21 mouse cellular contexts compared by ENCODE assay signal in the genomic region with DNA sequence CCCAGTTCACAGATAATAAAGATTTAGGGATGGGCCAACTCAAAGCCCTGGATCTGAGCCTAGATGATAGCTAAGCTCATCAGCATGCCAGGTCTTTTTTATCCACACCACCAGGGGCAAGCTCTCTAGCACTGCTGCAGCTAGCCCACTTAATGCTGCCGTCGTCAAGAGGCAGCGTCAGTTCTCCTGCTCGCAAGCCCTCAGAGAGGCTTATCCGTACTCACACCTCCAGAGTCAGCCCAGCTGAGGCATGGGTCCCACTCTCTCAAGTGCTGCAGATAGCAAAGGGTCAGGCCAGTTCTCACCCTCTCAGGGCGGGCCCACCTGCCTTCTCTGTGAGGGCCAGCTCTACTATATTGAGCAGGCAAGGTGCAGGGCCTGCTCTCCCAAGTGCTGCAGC. TPM values are rescaled to one million over a fixed set of nuclear protein-coding genes. Genes with fewer than 3 reads are reported as not detected.
A peak's percentile ranks its signal among the peaks of the same experiment; 100 is the strongest.
DNase-seq lines count a peak whose midpoint lies in the region; ATAC-seq and TF ChIP-seq lines count a peak whose summit lies in the region.
"Had no signal": no experiment of that assay in that cellular context is flagged by ENCODE, and none has a peak within 500 bp of the region (broad histone marks: within the 10 kb centered on the region; RNA-seq: fewer than 3 reads in every experiment).

No protein-coding gene starts in this region.

- TF ChIP-seq CTCF in layer of hippocampus, adult 2 months (conservative IDR thresholded peaks at IDR 0.05) = no peak
- TF ChIP-seq CTCF in liver, postnatal 0 days (IDR thresholded peaks at IDR 0.05; ENCODE audit: low read depth) = no peak

- peaks cover 24% of the 10 kb centered on the region; the same call in 1 of the 2 replicates for H3K36me3 ChIP-seq in heart, embryonic 10.5 days
- H3K36me3 ChIP-seq in liver, postnatal 0 days (replicated peaks; ENCODE audit: insufficient read depth, low read length) = peaks cover 9% of the 10 kb centered on the region; the same call in 1 of the 2 replicates
- peaks cover 17% of the 10 kb centered on the region for H3K36me3 ChIP-seq in neural tube, embryonic 15.5 days
- peaks cover 32% of the 10 kb centered on the region for H3K36me3 ChIP-seq in forebrain, embryonic 13.5 days (ENCODE audit: poor library complexity, severe bottlenecking)

- no peak overlapping the region for H3K27ac ChIP-seq in heart, embryonic 10.5 days
- H3K27ac ChIP-seq in layer of hippocampus, adult 2 months = peak overlapping the region; percentile 73
- no peak overlapping the region for H3K27ac ChIP-seq in liver, postnatal 0 days (ENCODE audit: low read depth)
- H3K27ac ChIP-seq in neural tube, embryonic 15.5 days (replicated peaks) = no peak overlapping the region
- no peak overlapping the region for H3K27ac ChIP-seq in forebrain, embryonic 13.5 days
- H3K27ac ChIP-seq: hindbrain, embryonic 12.5 days; limb, embryonic 10.5 days; macrophage; midbrain, embryonic 13.5 days had no signal

- H3K9ac ChIP-seq in liver, postnatal 0 days (replicated peaks) = no peak overlapping the region
- no peak overlapping the region for H3K9ac ChIP-seq in neural tube, embryonic 15.5 days (replicated peaks)
- H3K9ac ChIP-seq in forebrain, embryonic 13.5 days = no peak overlapping the region
- H3K9ac ChIP-seq: hindbrain, embryonic 12.5 days; intestine, embryonic 15.5 days; midbrain, embryonic 13.5 days; stomach, embryonic 15.5 days had no signal

- 0 out of 2 replicates have a peak, but pooled peaks have one; percentile 32 for ATAC-seq in erythroblast, adult 5-6 weeks (replicated peaks; ENCODE audit: low FRiP score, poor library complexity, severe bottlenecking)
- ATAC-seq in liver, postnatal 0 days = peak; percentile 65
- no peak for ATAC-seq in neural tube, embryonic 15.5 days (ENCODE audit: low FRiP score)
- no peak for ATAC-seq in forebrain, embryonic 13.5 days
- ATAC-seq: intestine, embryonic 15.5 days; midbrain, embryonic 13.5 days had no signal

- peaks cover 13% of the 10 kb centered on the region for H3K4me1 ChIP-seq in heart, embryonic 10.5 days
- H3K4me1 ChIP-seq in liver, postnatal 0 days (ENCODE audit: insufficient read depth) = no peaks in the 10 kb centered on the region
- peaks cover 5% of the 10 kb centered on the region; the same call in 1 of the 2 replicates for H3K4me1 ChIP-seq in neural tube, embryonic 15.5 days
- H3K4me1 ChIP-seq in forebrain, embryonic 13.5 days = peaks cover 6% of the 10 kb centered on the region; the same call in 1 of the 2 replicates
- H3K4me1 ChIP-seq: hindbrain, embryonic 12.5 days; limb, embryonic 10.5 days had no signal

- no peaks in the 10 kb centered on the region for H3K9me3 ChIP-seq in heart, embryonic 10.5 days
- no peaks in the 10 kb centered on the region for H3K9me3 ChIP-seq in liver, postnatal 0 days (ENCODE audit: low read length)
- H3K9me3 ChIP-seq in neural tube, embryonic 15.5 days (replicated peaks) = no peaks in the 10 kb centered on the region
- H3K9me3 ChIP-seq in forebrain, embryonic 13.5 days (replicated peaks) = no peaks in the 10 kb centered on the region
- H3K9me3 ChIP-seq: hindbrain, embryonic 12.5 days; intestine, embryonic 15.5 days; limb, embryonic 10.5 days; midbrain, embryonic 13.5 days; stomach, embryonic 15.5 days had no signal

- H3K4me2 ChIP-seq in liver, postnatal 0 days (ENCODE audit: low read depth, low read length) = no peak overlapping the region
- H3K4me2 ChIP-seq in neural tube, embryonic 15.5 days = no peak overlapping the region
- H3K4me2 ChIP-seq in forebrain, embryonic 13.5 days = no peak overlapping the region
- H3K4me2 ChIP-seq: hindbrain, embryonic 12.5 days; intestine, embryonic 15.5 days; midbrain, embryonic 13.5 days; stomach, embryonic 15.5 days had no signal

- H3K27me3 ChIP-seq in heart, embryonic 10.5 days (ENCODE audit: insufficient read depth, poor library complexity, severe bottlenecking) = no peaks in the 10 kb centered on the region
- no peaks in the 10 kb centered on the region for H3K27me3 ChIP-seq in liver, postnatal 0 days (ENCODE audit: insufficient read depth, low read length)
- no peaks in the 10 kb centered on the region for H3K27me3 ChIP-seq in neural tube, embryonic 15.5 days (replicated peaks)
- H3K27me3 ChIP-seq in forebrain, embryonic 13.5 days = no peaks in the 10 kb centered on the region
- H3K27me3 ChIP-seq: hindbrain, embryonic 12.5 days; intestine, embryonic 15.5 days; midbrain, embryonic 13.5 days; stomach, embryonic 15.5 days had no signal

- no peak for TF ChIP-seq EP300 in liver, postnatal 0 days (IDR thresholded peaks at IDR 0.05; ENCODE audit: low read depth)

- DNase-seq in heart, embryonic 10.5 days (ENCODE audit: low spot score) = peak; percentile 81
- DNase-seq in heart, adult 18-20 months = no peak
- no peak for DNase-seq in layer of hippocampus, adult 2 months (ENCODE audit: low spot score in 2 of 2)
- DNase-seq in layer of hippocampus, postnatal 25 days (ENCODE audit: extremely low spot score in 1 of 2, low spot score in 1 of 2) = no peak
- DNase-seq in liver, postnatal 0 days = no peak
- DNase-seq: adrenal gland, postnatal 14 days; B cell, adult 2 months; cerebellum, adult 9-10 months; gastrocnemius, postnatal 14 days; thymus, adult 2 months had no signal

- H3K4me3 ChIP-seq in heart, embryonic 10.5 days = no peak overlapping the region
- H3K4me3 ChIP-seq in layer of hippocampus, adult 2 months = no peak overlapping the region
- H3K4me3 ChIP-seq in liver, postnatal 0 days (ENCODE audit: low read depth, low read length) = no peak overlapping the region
- H3K4me3 ChIP-seq in neural tube, embryonic 15.5 days (replicated peaks) = no peak overlapping the region
- no peak overlapping the region for H3K4me3 ChIP-seq in forebrain, embryonic 13.5 days
- H3K4me3 ChIP-seq: hindbrain, embryonic 12.5 days; intestine, embryonic 15.5 days; limb, embryonic 10.5 days; midbrain, embryonic 13.5 days; stomach, embryonic 15.5 days had no signal

- 38% methylated on average over 6 of the region's 6 CpGs for WGBS in heart, embryonic 10.5 days
- WGBS in liver, postnatal 0 days (ENCODE audit: insufficient replicate concordance) = 64% methylated on average over 6 of the region's 6 CpGs
- 92% methylated on average over 6 of the region's 6 CpGs for WGBS in neural tube, embryonic 15.5 days
- 89% methylated on average over 6 of the region's 6 CpGs for WGBS in forebrain, embryonic 13.5 days

RNA-seq across cellular contexts. Expression of gene Evi2a, which starts 2.9 kb away (rescaled TPM):
- polyA plus RNA-seq in heart, embryonic 10.5 days (2016; fragmentation: Nextera tagmentation; extraction: Ambion mirVana) = 1.1 and 1.4 TPM in 2 replicates
- 1 to 10 TPM; 1.5 to 1.6 TPM for total RNA-seq in heart, adult 18-20 months (2021)
- 10 to 100 TPM; 17.3 to 21.2 TPM for total RNA-seq in layer of hippocampus, adult 2 months (2021)
- total RNA-seq in layer of hippocampus, postnatal 25 days (2021) = 10 to 100 TPM; 18.7 to 23.6 TPM
- total RNA-seq in erythroblast, adult 5-6 weeks (2015; ENCODE audit: low replicate concordance) = 25.9 and 29.2 TPM in 2 replicates
- total RNA-seq in erythroblast, adult 5-6 weeks (2017; ENCODE audit: low replicate concordance) = 17.4 and 19.7 TPM in 2 replicates
- 6.7 and 7.2 TPM in 2 replicates for polyA plus RNA-seq in liver, postnatal 0 days (2015; fragmentation: Nextera tagmentation; extraction: Ambion mirVana)
- 2.8 and 5.5 TPM in 2 replicates for polyA plus RNA-seq in neural tube, embryonic 15.5 days (2015; fragmentation: Nextera tagmentation; extraction: Ambion mirVana)
- 2.6 and 2.7 TPM in 2 replicates for polyA plus RNA-seq in forebrain, embryonic 13.5 days (2015; fragmentation: Nextera tagmentation; extraction: Ambion mirVana)

RNA-seq across cellular contexts. Expression of gene Evi2, which starts 2.9 kb away (rescaled TPM):
- 0.71 and 1.3 TPM in 2 replicates for polyA plus RNA-seq in heart, embryonic 10.5 days (2016; fragmentation: Nextera tagmentation; extraction: Ambion mirVana)
- not detected for total RNA-seq in heart, adult 18-20 months (2021)
- not detected for total RNA-seq in layer of hippocampus, adult 2 months (2021)
- total RNA-seq in layer of hippocampus, postnatal 25 days (2021) = under 1 TPM; 0.10 to 0.14 TPM
- 27.2 and 37.9 TPM in 2 replicates for total RNA-seq in erythroblast, adult 5-6 weeks (2015; ENCODE audit: low replicate concordance)
- total RNA-seq in erythroblast, adult 5-6 weeks (2017; ENCODE audit: low replicate concordance) = 2.9 and 4.3 TPM in 2 replicates
- 0.76 and 0.99 TPM in 2 replicates for polyA plus RNA-seq in liver, postnatal 0 days (2015; fragmentation: Nextera tagmentation; extraction: Ambion mirVana)
- polyA plus RNA-seq in neural tube, embryonic 15.5 days (2015; fragmentation: Nextera tagmentation; extraction: Ambion mirVana) = 0.58 and 0.83 TPM in 2 replicates
- 0.75 and 0.89 TPM in 2 replicates for polyA plus RNA-seq in forebrain, embryonic 13.5 days (2015; fragmentation: Nextera tagmentation; extraction: Ambion mirVana)
- total RNA-seq: adrenal gland, postnatal 14 days had no signal

RNA-seq across cellular contexts. Expression of gene Evi2b, which starts 9.7 kb away (rescaled TPM):
- polyA plus RNA-seq in heart, embryonic 10.5 days (2016; fragmentation: Nextera tagmentation; extraction: Ambion mirVana) = 0.49 TPM in 1 of 2 replicates, not detected in the other
- 1 to 10 TPM in 1 of 2 experiments, under 1 TPM in 1; 0.30 to 2.2 TPM for total RNA-seq in heart, adult 18-20 months (2021)
- under 1 TPM; 0.37 to 0.38 TPM for total RNA-seq in layer of hippocampus, adult 2 months (2021)
- under 1 TPM; 0.28 to 0.66 TPM for total RNA-seq in layer of hippocampus, postnatal 25 days (2021)
- 87.4 and 139 TPM in 2 replicates for total RNA-seq in erythroblast, adult 5-6 weeks (2015; ENCODE audit: low replicate concordance)
- total RNA-seq in erythroblast, adult 5-6 weeks (2017; ENCODE audit: low replicate concordance) = 22.6 and 43.6 TPM in 2 replicates
- 7.7 and 7.9 TPM in 2 replicates for polyA plus RNA-seq in liver, postnatal 0 days (2015; fragmentation: Nextera tagmentation; extraction: Ambion mirVana)
- 0.40 and 2.5 TPM in 2 replicates for polyA plus RNA-seq in neural tube, embryonic 15.5 days (2015; fragmentation: Nextera tagmentation; extraction: Ambion mirVana)
- polyA plus RNA-seq in forebrain, embryonic 13.5 days (2015; fragmentation: Nextera tagmentation; extraction: Ambion mirVana) = 0.18 TPM in 1 of 2 replicates, not detected in the other
- polyA plus RNA-seq: midbrain, embryonic 13.5 days had no signal

RNA-seq across cellular contexts. Expression of gene Omg, which starts 29.4 kb away (rescaled TPM):
- polyA plus RNA-seq in heart, embryonic 10.5 days (2016; fragmentation: Nextera tagmentation; extraction: Ambion mirVana) = 0.12 and 0.16 TPM in 2 replicates
- total RNA-seq in heart, adult 18-20 months (2021) = not detected
- 10 to 100 TPM; 86.0 to 89.5 TPM for total RNA-seq in layer of hippocampus, adult 2 months (2021)
- 100 to 1,000 TPM in 1 of 2 experiments, 10 to 100 TPM in 1; 95.9 to 101 TPM for total RNA-seq in layer of hippocampus, postnatal 25 days (2021)
- total RNA-seq in erythroblast, adult 5-6 weeks (2015; ENCODE audit: low replicate concordance) = not detected in 2 replicates
- not detected in 2 replicates for total RNA-seq in erythroblast, adult 5-6 weeks (2017; ENCODE audit: low replicate concordance)
- polyA plus RNA-seq in liver, postnatal 0 days (2015; fragmentation: Nextera tagmentation; extraction: Ambion mirVana) = 0.05 and 0.09 TPM in 2 replicates
- polyA plus RNA-seq in neural tube, embryonic 15.5 days (2015; fragmentation: Nextera tagmentation; extraction: Ambion mirVana) = 12.6 and 14.5 TPM in 2 replicates
- 1.1 and 1.5 TPM in 2 replicates for polyA plus RNA-seq in forebrain, embryonic 13.5 days (2015; fragmentation: Nextera tagmentation; extraction: Ambion mirVana)
- total RNA-seq: gastrocnemius, postnatal 14 days had no signal
- polyA plus RNA-seq: liver, embryonic 16.5 days; spleen, adult 2 months had no signal

RNA-seq across cellular contexts. Expression of gene Rab11fip4, which starts 57.7 kb away (rescaled TPM):
- polyA plus RNA-seq in heart, embryonic 10.5 days (2016; fragmentation: Nextera tagmentation; extraction: Ambion mirVana) = 1.2 and 3.5 TPM in 2 replicates
- under 1 TPM; 0.15 to 0.36 TPM for total RNA-seq in heart, adult 18-20 months (2021)
- 100 to 1,000 TPM; 163 to 168 TPM for total RNA-seq in layer of hippocampus, adult 2 months (2021)
- total RNA-seq in layer of hippocampus, postnatal 25 days (2021) = 100 to 1,000 TPM; 165 to 167 TPM
- total RNA-seq in erythroblast, adult 5-6 weeks (2015; ENCODE audit: low replicate concordance) = 1.0 and 1.5 TPM in 2 replicates
- 2.5 and 2.9 TPM in 2 replicates for total RNA-seq in erythroblast, adult 5-6 weeks (2017; ENCODE audit: low replicate concordance)
- 1.1 and 1.2 TPM in 2 replicates for polyA plus RNA-seq in liver, postnatal 0 days (2015; fragmentation: Nextera tagmentation; extraction: Ambion mirVana)
- polyA plus RNA-seq in neural tube, embryonic 15.5 days (2015; fragmentation: Nextera tagmentation; extraction: Ambion mirVana) = 23.1 and 24.1 TPM in 2 replicates
- polyA plus RNA-seq in forebrain, embryonic 13.5 days (2015; fragmentation: Nextera tagmentation; extraction: Ambion mirVana) = 16.2 and 19.2 TPM in 2 replicates

Comparison
In these comparisons a context has a peak if more than half of its experiments do, and no peak if none do; other contexts are left out.
1. ATAC-seq: peak in erythroblast, adult 5-6 weeks (single experiment) and liver, postnatal 0 days (single experiment); none in neural tube, embryonic 15.5 days (single experiment) and forebrain, embryonic 13.5 days (single experiment).
2. RNA of gene Evi2a, which starts 2.9 kb away (total RNA-seq): 17.4 to 29.2 TPM in erythroblast, adult 5-6 weeks, 18.7 to 23.6 TPM in layer of hippocampus, postnatal 25 days and 17.3 to 21.2 TPM in layer of hippocampus, adult 2 months; 1.5 to 1.6 TPM in heart, adult 18-20 months; every median in the first group is over 4 times any median in the second.
3. RNA of gene Evi2b, which starts 9.7 kb away (total RNA-seq): 22.6 to 139 TPM in erythroblast, adult 5-6 weeks; 0.30 to 2.2 TPM in heart, adult 18-20 months, 0.28 to 0.66 TPM in layer of hippocampus, postnatal 25 days and 0.37 to 0.38 TPM in layer of hippocampus, adult 2 months; every median in the first group is over 4 times any median in the second.